Mouse (Mus musculus) heart, postnatal 0 days (tissue): Measurements from ENCODE around the gene Treml4.

Experiments
- CTCF ChIP-seq: IDR thresholded peaks from 2 replicates; pipeline ENCODE4 v1.5.1; 2016; ENCODE audit warnings: antibody characterized with exemption, control low read depth, low read depth
- EP300 ChIP-seq: IDR thresholded peaks from 2 replicates; pipeline ENCODE4 v1.6.1; 2016; ENCODE audit warnings: antibody characterized with exemption, low read depth

- TF ChIP-seq CTCF: no peak
- TF ChIP-seq EP300: no peak
These were observed 17.6 kb downstream of the Treml4 start for GRCm38 (mm10) chr17:48281739-48282085.
